Mouse (Mus musculus) G1E (cell line): ENCODE results near the gene Olfr1458. TPM values are rescaled to one million over a fixed set of nuclear protein-coding genes. Genes with fewer than 3 reads are reported as not detected.

Source experiments
- ATAC-seq: 2 replicates; pipeline ENCODE4 v1.8.0; 2016; ENCODE audit warnings: mild to moderate bottlenecking; ENCODE audit not compliant: insufficient number of reproducible peaks, poor library complexity, low FRiP score, severe bottlenecking; ENCODE audit errors: extremely low read depth
- DNase-seq: peaks from one replicate; pipeline ENCODE4 v3.0.0; 2012; ENCODE audit warnings: low spot score
- H3K27me3 ChIP-seq: 2 replicates; pipeline ENCODE4 v1.6.1; 2012; ENCODE audit warnings: mild to moderate bottlenecking, low read length, inconsistent platforms; ENCODE audit not compliant: insufficient read depth
- H3K36me3 ChIP-seq: replicated peaks from 2 replicates; pipeline ENCODE3; 2012; ENCODE audit warnings: mild to moderate bottlenecking, inconsistent platforms
- H3K4me1 ChIP-seq: 2 replicates; pipeline ENCODE4 v1.6.1; 2012; ENCODE audit warnings: low read depth, low read length, inconsistent platforms, mixed read lengths; ENCODE audit not compliant: insufficient read depth
- H3K4me3 ChIP-seq: 2 replicates; pipeline ENCODE4 v1.5.1; 2012; ENCODE audit warnings: low read depth, mild to moderate bottlenecking, inconsistent platforms, low read length, moderate library complexity, mixed read lengths
- H3K9me3 ChIP-seq: replicated peaks from 2 replicates; pipeline ENCODE4 v1.6.1; 2012; ENCODE audit warnings: inconsistent platforms
- CTCF ChIP-seq: IDR thresholded peaks from 2 replicates; pipeline ENCODE4 v1.5.1; 2012; ENCODE audit warnings: low read depth, low read length, inconsistent platforms, mixed read lengths
- GATA1 ChIP-seq: IDR thresholded peaks from 2 replicates; pipeline ENCODE4 v1.6.1; 2012; ENCODE audit warnings: borderline replicate concordance, low read length, inconsistent platforms, mixed read lengths
- GATA2 ChIP-seq: IDR thresholded peaks from 2 replicates; pipeline ENCODE4 v1.6.1; 2012; ENCODE audit warnings: low read depth, low read length, inconsistent platforms, borderline replicate concordance
- POLR2AphosphoS5 ChIP-seq: IDR thresholded peaks from 2 replicates; pipeline ENCODE4 v1.6.1; 2012; ENCODE audit warnings: low read depth, low read length, inconsistent platforms; ENCODE audit not compliant: insufficient replicate concordance
- TAL1 ChIP-seq: conservative IDR thresholded peaks from 2 replicates; pipeline ENCODE4 v1.6.1; 2012; ENCODE audit warnings: low read depth, low read length, inconsistent platforms, mixed read lengths
- polyA plus RNA-seq: library from polyadenylated mRNA; stranded (reverse); fragments of >175 nt; gene quantifications from 2 replicates; pipeline ENCODE4 v1.2.3, GENCODE M21; 2012
- total RNA-seq, 2 experiments: library from RNA; stranded (forward) in 1 of 2; stranded (reverse) in 1 of 2; fragments of 200-1000 nt in 1 of 2; fragments of >200 nt in 1 of 2; fragmentation: Nextera tagmentation in 1 of 2; gene quantifications; 2 replicates each; pipeline ENCODE4 v1.2.3; 2014 to 2017

The Olfr1458 gene
- total RNA-seq (2014; fragmentation: Nextera tagmentation) (not detected in 2 replicates), total RNA-seq (2017) (not detected in 2 replicates), polyA plus RNA-seq (not detected in 2 replicates)

GRCm38 (mm10) chr19:13106675-13107074 is at the start of gene Olfr1458:
Gene Olfr1458, minus strand, starts transcription at chr19:13106775.
- no peaks in the 10 kb centered on the region for H3K27me3 ChIP-seq
- no peaks in the 10 kb centered on the region for H3K9me3 ChIP-seq
- no peaks in the 10 kb centered on the region for H3K36me3 ChIP-seq
- no peak within 1 kb of the TSS for H3K4me3 ChIP-seq
- TF ChIP-seq CTCF (no peak), TAL1 (no peak), GATA1 (no peak), POLR2AphosphoS5 (no peak), GATA2 (no peak)
- no peaks in the 10 kb centered on the region for H3K4me1 ChIP-seq
- no peak for ATAC-seq
- no peak for DNase-seq

- no peak within 1 kb of the TSS for H3K4me3 ChIP-seq
- ATAC-seq: no peak
- no peaks in the 10 kb centered on the region for H3K27me3 ChIP-seq
- TF ChIP-seq TAL1 (no peak), POLR2AphosphoS5 (no peak), GATA1 (no peak), GATA2 (no peak), CTCF (no peak)
- no peak for DNase-seq
- no peaks in the 10 kb centered on the region for H3K4me1 ChIP-seq
- no peaks in the 10 kb centered on the region for H3K36me3 ChIP-seq
- no peaks in the 10 kb centered on the region for H3K9me3 ChIP-seq
These were observed 42.9 kb upstream of the Olfr1458 start, which contains the start of gene Olfr1459 for GRCm38 (mm10) chr19:13149449-13149848. Gene Olfr1459, minus strand, starts transcription at chr19:13149549.

GRCm38 (mm10) chr19:13097791-13098190 is 8.8 kb downstream of the Olfr1458 start, which contains the start of gene Olfr1457:
Gene Olfr1457, minus strand, starts transcription at chr19:13097891.
- Histone ChIP-seq H3K27me3 (no peaks in the 10 kb centered on the region), H3K4me1 (no peaks in the 10 kb centered on the region), H3K9me3 (no peaks in the 10 kb centered on the region), H3K4me3 (no peak within 1 kb of the TSS), H3K36me3 (no peaks in the 10 kb centered on the region)
- DNase-seq (no peak), ATAC-seq (no peak)
- TF ChIP-seq POLR2AphosphoS5 (no peak), CTCF (no peak), TAL1 (no peak), GATA2 (no peak), GATA1 (no peak)

GRCm38 (mm10) chr19:13093908-13094307 is 12.7 kb downstream of the Olfr1458 start:
- Histone ChIP-seq H3K27me3 (no peaks in the 10 kb centered on the region), H3K4me3 (no peak overlapping the region), H3K9me3 (no peaks in the 10 kb centered on the region), H3K36me3 (no peaks in the 10 kb centered on the region), H3K4me1 (no peaks in the 10 kb centered on the region)
- ATAC-seq (no peak), DNase-seq (no peak)
- no peak for TF ChIP-seq POLR2AphosphoS5
- no peak for TF ChIP-seq TAL1
- TF ChIP-seq CTCF: no peak
- no peak for TF ChIP-seq GATA2
- TF ChIP-seq GATA1: no peak

- H3K4me3 ChIP-seq: no peak within 1 kb of the TSS
- ATAC-seq (no peak), DNase-seq (no peak)
- no peaks in the 10 kb centered on the region for H3K4me1 ChIP-seq
- H3K9me3 ChIP-seq: no peaks in the 10 kb centered on the region
- no peak for TF ChIP-seq GATA2
- no peak for TF ChIP-seq POLR2AphosphoS5
- no peak for TF ChIP-seq GATA1
- no peak for TF ChIP-seq CTCF
- TF ChIP-seq TAL1: no peak
- H3K36me3 ChIP-seq: no peaks in the 10 kb centered on the region
- no peaks in the 10 kb centered on the region for H3K27me3 ChIP-seq
These were observed 46.3 kb downstream of the Olfr1458 start, which contains the start of gene Olfr1454 for GRCm38 (mm10) chr19:13060310-13060709. Gene Olfr1454, plus strand, starts transcription at chr19:13060610.

Other genes with a start within 250 kb of the Olfr1458 start
- not detected in 2 replicates for gene Olfr1444, start 249.5 kb downstream of the Olfr1458 start, total RNA-seq (2014; fragmentation: Nextera tagmentation)
- 0.16 TPM in 1 of 2 replicates, not detected in the other for gene Olfr1444, start 249.5 kb downstream of the Olfr1458 start, total RNA-seq (2017)
- gene Olfr1444, start 249.5 kb downstream of the Olfr1458 start, polyA plus RNA-seq: not detected in 2 replicates
- gene Olfr1445, start 222.9 kb downstream of the Olfr1458 start, total RNA-seq (2014; fragmentation: Nextera tagmentation): not detected in 2 replicates
- not detected in 2 replicates for gene Olfr1445, start 222.9 kb downstream of the Olfr1458 start, total RNA-seq (2017)
- gene Olfr1445, start 222.9 kb downstream of the Olfr1458 start, polyA plus RNA-seq: not detected in 2 replicates
- not detected in 2 replicates for gene Olfr1446, start 213.3 kb downstream of the Olfr1458 start, total RNA-seq (2014; fragmentation: Nextera tagmentation)
- gene Olfr1446, start 213.3 kb downstream of the Olfr1458 start, total RNA-seq (2017): 0.06 and 0.16 TPM in 2 replicates
- gene Olfr1446, start 213.3 kb downstream of the Olfr1458 start, polyA plus RNA-seq: not detected in 2 replicates
- gene Olfr1447, start 203.0 kb downstream of the Olfr1458 start, total RNA-seq (2014; fragmentation: Nextera tagmentation): not detected in 2 replicates
- gene Olfr1447, start 203.0 kb downstream of the Olfr1458 start, total RNA-seq (2017): 0.27 TPM in 1 of 2 replicates, not detected in the other
- not detected in 2 replicates for gene Olfr1447, start 203.0 kb downstream of the Olfr1458 start, polyA plus RNA-seq
- not detected in 2 replicates for gene Olfr1448, start 182.4 kb downstream of the Olfr1458 start, total RNA-seq (2014; fragmentation: Nextera tagmentation)
- gene Olfr1448, start 182.4 kb downstream of the Olfr1458 start, total RNA-seq (2017): 0.11 and 0.12 TPM in 2 replicates
- not detected in 2 replicates for gene Olfr1448, start 182.4 kb downstream of the Olfr1458 start, polyA plus RNA-seq
- gene Olfr1449, start 175.9 kb downstream of the Olfr1458 start, total RNA-seq (2014; fragmentation: Nextera tagmentation): not detected in 2 replicates
- 0.49 TPM in 1 of 2 replicates, not detected in the other for gene Olfr1449, start 175.9 kb downstream of the Olfr1458 start, total RNA-seq (2017)
- not detected in 2 replicates for gene Olfr1449, start 175.9 kb downstream of the Olfr1458 start, polyA plus RNA-seq
- not detected in 2 replicates for gene Olfr1450, start 156.5 kb downstream of the Olfr1458 start, total RNA-seq (2014; fragmentation: Nextera tagmentation)
- 0.16 TPM in 1 of 2 replicates, not detected in the other for gene Olfr1450, start 156.5 kb downstream of the Olfr1458 start, total RNA-seq (2017)
- not detected in 2 replicates for gene Olfr1450, start 156.5 kb downstream of the Olfr1458 start, polyA plus RNA-seq
- gene Olfr1451, start 111.8 kb downstream of the Olfr1458 start, total RNA-seq (2014; fragmentation: Nextera tagmentation): not detected in 2 replicates
- 0.27 TPM in 1 of 2 replicates, not detected in the other for gene Olfr1451, start 111.8 kb downstream of the Olfr1458 start, total RNA-seq (2017)
- not detected in 2 replicates for gene Olfr1451, start 111.8 kb downstream of the Olfr1458 start, polyA plus RNA-seq
- not detected in 2 replicates for gene Olfr1453, start 78.4 kb downstream of the Olfr1458 start, total RNA-seq (2014; fragmentation: Nextera tagmentation)
- gene Olfr1453, start 78.4 kb downstream of the Olfr1458 start, total RNA-seq (2017): 0.23 and 0.38 TPM in 2 replicates
- gene Olfr1453, start 78.4 kb downstream of the Olfr1458 start, polyA plus RNA-seq: not detected in 2 replicates
- gene Olfr1454, start 46.2 kb downstream of the Olfr1458 start, total RNA-seq (2014; fragmentation: Nextera tagmentation): not detected in 2 replicates
- 0.05 TPM in 1 of 2 replicates, not detected in the other for gene Olfr1454, start 46.2 kb downstream of the Olfr1458 start, total RNA-seq (2017)
- not detected in 2 replicates for gene Olfr1454, start 46.2 kb downstream of the Olfr1458 start, polyA plus RNA-seq
- not detected in 2 replicates for gene Olfr1457, start 8.9 kb downstream of the Olfr1458 start, total RNA-seq (2014; fragmentation: Nextera tagmentation)
- gene Olfr1457, start 8.9 kb downstream of the Olfr1458 start, total RNA-seq (2017): 0.12 TPM in 1 of 2 replicates, not detected in the other
- gene Olfr1457, start 8.9 kb downstream of the Olfr1458 start, polyA plus RNA-seq: not detected in 2 replicates
- not detected in 2 replicates for gene Olfr1459, start 42.8 kb upstream of the Olfr1458 start, total RNA-seq (2014; fragmentation: Nextera tagmentation)
- 0.12 and 0.27 TPM in 2 replicates for gene Olfr1459, start 42.8 kb upstream of the Olfr1458 start, total RNA-seq (2017)
- gene Olfr1459, start 42.8 kb upstream of the Olfr1458 start, polyA plus RNA-seq: not detected in 2 replicates
- not detected in 2 replicates for gene Olfr1461, start 56.2 kb upstream of the Olfr1458 start, total RNA-seq (2014; fragmentation: Nextera tagmentation)
- 0.05 TPM in 1 of 2 replicates, not detected in the other for gene Olfr1461, start 56.2 kb upstream of the Olfr1458 start, total RNA-seq (2017)
- not detected in 2 replicates for gene Olfr1461, start 56.2 kb upstream of the Olfr1458 start, polyA plus RNA-seq
- gene Olfr1462, start 79.0 kb upstream of the Olfr1458 start, total RNA-seq (2014; fragmentation: Nextera tagmentation): not detected in 2 replicates
- gene Olfr1462, start 79.0 kb upstream of the Olfr1458 start, total RNA-seq (2017): 0.11 and 0.52 TPM in 2 replicates
- not detected in 2 replicates for gene Olfr1462, start 79.0 kb upstream of the Olfr1458 start, polyA plus RNA-seq
- not detected in 2 replicates for gene Olfr1463, start 124.6 kb upstream of the Olfr1458 start, total RNA-seq (2014; fragmentation: Nextera tagmentation)
- gene Olfr1463, start 124.6 kb upstream of the Olfr1458 start, total RNA-seq (2017): 0.35 TPM in 1 of 2 replicates, not detected in the other
- gene Olfr1463, start 124.6 kb upstream of the Olfr1458 start, polyA plus RNA-seq: not detected in 2 replicates
- not detected in 2 replicates for gene Olfr1465, start 208.8 kb upstream of the Olfr1458 start, total RNA-seq (2014; fragmentation: Nextera tagmentation)
- gene Olfr1465, start 208.8 kb upstream of the Olfr1458 start, total RNA-seq (2017): 0.12 and 0.22 TPM in 2 replicates
- not detected in 2 replicates for gene Olfr1465, start 208.8 kb upstream of the Olfr1458 start, polyA plus RNA-seq
- gene Olfr1466, start 232.1 kb upstream of the Olfr1458 start, total RNA-seq (2014; fragmentation: Nextera tagmentation): not detected in 2 replicates
- gene Olfr1466, start 232.1 kb upstream of the Olfr1458 start, total RNA-seq (2017): 0.33 TPM in 1 of 2 replicates, not detected in the other
- not detected in 2 replicates for gene Olfr1466, start 232.1 kb upstream of the Olfr1458 start, polyA plus RNA-seq